Mouse (Mus musculus) lung, embryonic 16.5 days (tissue): ENCODE measurements around the gene Spata31d1c. TPM values are rescaled to one million over a fixed set of nuclear protein-coding genes. Genes with fewer than 3 reads are reported as not detected.

Experiments
- ATAC-seq: fragments of 200-750 bp; cut with Nextera tagmentation; 2 replicates; pipeline ENCODE4 v1.8.0; 2017; ENCODE audit warnings: low read depth, mild to moderate bottlenecking, moderate library complexity
- H3K27ac ChIP-seq: fragments of 300-500 bp; sonication (generic); 2 replicates; pipeline ENCODE4 v1.5.1; 2014; ENCODE audit warnings: mild to moderate bottlenecking, control low read depth, low read length
- H3K27me3 ChIP-seq: fragments of 300-500 bp; sonication (generic); 2 replicates; pipeline ENCODE4 v1.6.1; 2014; ENCODE audit warnings: low read depth, low read length, mixed read lengths; ENCODE audit not compliant: control insufficient read depth, insufficient read depth
- H3K36me3 ChIP-seq: fragments of 300-500 bp; sonication (generic); 2 replicates; pipeline ENCODE4 v1.6.1; 2014; ENCODE audit warnings: low read length; ENCODE audit not compliant: control insufficient read depth, insufficient read depth
- H3K4me1 ChIP-seq: fragments of 300-500 bp; sonication (generic); replicated peaks from 2 replicates; pipeline ENCODE4 v1.6.1; 2014; ENCODE audit warnings: low read length, mixed read lengths; ENCODE audit not compliant: control insufficient read depth, insufficient read depth
- H3K4me2 ChIP-seq: fragments of 300-500 bp; sonication (generic); 2 replicates; pipeline ENCODE4 v1.6.1; 2014; ENCODE audit warnings: low read depth, low read length, control low read depth
- H3K4me3 ChIP-seq: fragments of 300-500 bp; sonication (generic); 2 replicates; pipeline ENCODE4 v1.5.1; 2014; ENCODE audit warnings: mild to moderate bottlenecking, low read length, control low read depth
- H3K9ac ChIP-seq: fragments of 300-500 bp; sonication (generic); 2 replicates; pipeline ENCODE4 v1.6.1; 2014; ENCODE audit warnings: low read length, control low read depth
- H3K9me3 ChIP-seq: fragments of 300-500 bp; sonication (generic); 2 replicates; pipeline ENCODE4 v1.6.1; 2016; ENCODE audit warnings: low read length; ENCODE audit not compliant: control insufficient read depth
- WGBS: fragments of 180-500 bp; shearing (Covaris S2); extraction: QIAGEN DNeasy Blood & Tissue Kit; methylation state at CpG from one replicate; pipeline ENCODE4 v1.1.7; 2014; 5-methylcytosine and 5-hydroxymethylcytosine counted together
- polyA plus RNA-seq: library from polyadenylated mRNA; unstranded; fragments of >200 nt; fragmentation: Nextera tagmentation; extraction: Ambion mirVana; gene quantifications from 2 replicates; pipeline ENCODE4 v1.2.1, GENCODE M21; 2015

Spata31d1c gene
- polyA plus RNA-seq: not detected in 2 replicates

DNA sequence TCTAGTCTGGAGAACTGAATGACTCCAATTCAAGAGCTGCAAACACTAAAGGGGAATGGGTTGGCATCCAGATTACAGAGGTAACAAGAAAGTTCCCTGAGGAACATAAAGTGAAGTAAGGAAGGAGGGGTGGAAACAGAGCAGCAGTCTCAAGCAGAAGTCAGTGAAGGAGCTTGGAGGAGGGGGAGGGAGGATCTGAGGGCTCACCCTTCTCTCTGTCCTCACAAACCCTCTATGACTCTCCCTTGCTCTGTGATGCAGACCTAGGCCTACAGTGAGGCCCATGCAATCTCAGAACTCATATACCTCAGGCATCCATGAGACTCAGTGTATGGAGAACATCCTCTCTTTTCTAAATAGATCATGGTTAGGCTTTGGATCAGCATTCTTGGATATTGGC is at the start of gene Spata31d1c:
TSS of gene Spata31d1c (plus strand) at position 301 of the 400 bp plus-strand sequence.
- no peaks in the 10 kb centered on the region for H3K9me3 ChIP-seq
- H3K27ac ChIP-seq: no peak within 1 kb of the TSS
- H3K27me3 ChIP-seq: no peaks in the 10 kb centered on the region
- no peak for ATAC-seq
- H3K4me3 ChIP-seq: no peak within 1 kb of the TSS
- no peaks in the 10 kb centered on the region for H3K36me3 ChIP-seq
- no peaks in the 10 kb centered on the region for H3K4me1 ChIP-seq
- no peak within 1 kb of the TSS for H3K4me2 ChIP-seq
- H3K9ac ChIP-seq: no peak within 1 kb of the TSS

DNA sequence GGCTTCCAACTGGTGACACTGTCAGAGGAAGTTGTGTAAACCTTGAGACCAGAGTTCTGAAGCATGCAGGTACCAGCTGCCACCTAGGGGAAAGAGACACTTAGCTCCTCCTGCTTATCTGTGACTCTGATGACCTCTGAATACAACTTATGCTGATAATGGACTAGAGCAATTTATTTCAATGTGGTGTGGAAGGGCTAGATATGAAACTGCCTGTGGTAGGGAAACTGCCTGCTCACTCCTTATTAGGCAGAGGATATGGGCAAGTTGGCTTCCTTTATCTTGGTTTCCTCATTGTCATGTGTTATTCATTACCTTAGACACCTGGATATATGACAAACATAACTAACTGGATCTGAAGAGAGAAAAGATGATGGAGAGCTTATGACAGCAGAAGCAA is 44.0 kb upstream of the Spata31d1c start:
- no peak overlapping the region for H3K4me3 ChIP-seq
- H3K9ac ChIP-seq: no peak overlapping the region
- H3K9me3 ChIP-seq: no peaks in the 10 kb centered on the region
- no peaks in the 10 kb centered on the region for H3K4me1 ChIP-seq
- no peaks in the 10 kb centered on the region for H3K27me3 ChIP-seq
- no peak overlapping the region for H3K4me2 ChIP-seq
- H3K27ac ChIP-seq: no peak overlapping the region
- no peak for ATAC-seq
- no peaks in the 10 kb centered on the region for H3K36me3 ChIP-seq

DNA sequence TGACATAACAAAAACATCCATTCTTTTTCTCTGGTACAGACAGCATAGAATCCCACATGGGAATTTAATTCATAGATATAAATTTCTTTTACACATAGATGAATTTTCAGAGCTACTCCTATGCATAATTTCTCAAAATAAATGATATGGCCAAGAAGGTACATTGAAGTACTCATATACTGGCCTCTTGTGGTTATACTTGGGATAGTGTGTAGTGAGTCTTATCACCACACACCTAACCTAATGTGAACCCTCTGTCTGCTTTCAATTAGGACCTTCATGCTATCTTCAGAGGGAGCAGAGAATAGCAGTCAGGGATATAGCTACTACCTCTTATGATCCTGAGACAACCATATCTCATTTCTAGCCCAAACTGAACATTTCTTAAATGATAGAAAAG is 27.4 kb upstream of the Spata31d1c start:
- Histone ChIP-seq H3K27me3 (no peaks in the 10 kb centered on the region), H3K27ac (no peak overlapping the region), H3K36me3 (no peaks in the 10 kb centered on the region), H3K9me3 (no peaks in the 10 kb centered on the region), H3K9ac (no peak overlapping the region), H3K4me1 (no peaks in the 10 kb centered on the region), H3K4me3 (no peak overlapping the region), H3K4me2 (no peak overlapping the region)
- ATAC-seq: no peak

DNA sequence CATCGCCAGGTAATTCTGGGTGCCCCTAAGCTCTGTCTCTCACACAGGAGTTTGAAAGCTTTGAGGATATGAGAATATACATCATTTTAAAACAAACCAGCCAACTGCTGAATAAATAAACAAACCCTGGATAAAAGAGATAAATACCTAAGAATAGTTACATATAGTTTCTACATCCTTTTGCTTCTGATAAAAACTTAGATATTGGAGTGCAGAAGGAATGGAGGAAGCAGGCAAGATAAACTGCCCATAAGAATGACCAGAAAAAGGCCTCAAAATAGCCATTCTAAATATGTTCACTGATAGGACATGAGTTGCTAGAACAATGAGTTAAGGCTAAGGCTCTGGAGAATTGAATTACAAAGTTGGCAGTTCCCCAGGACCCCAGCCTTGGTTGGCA is 26.1 kb upstream of the Spata31d1c start:
- H3K4me1 ChIP-seq: no peaks in the 10 kb centered on the region
- H3K9ac ChIP-seq: no peak overlapping the region
- H3K27me3 ChIP-seq: no peaks in the 10 kb centered on the region
- H3K4me3 ChIP-seq: no peak overlapping the region
- no peak overlapping the region for H3K4me2 ChIP-seq
- 58% methylated on average over 1 of the region's 1 CpGs for WGBS
- H3K36me3 ChIP-seq: no peaks in the 10 kb centered on the region
- H3K27ac ChIP-seq: no peak overlapping the region
- ATAC-seq: no peak
- no peaks in the 10 kb centered on the region for H3K9me3 ChIP-seq

DNA sequence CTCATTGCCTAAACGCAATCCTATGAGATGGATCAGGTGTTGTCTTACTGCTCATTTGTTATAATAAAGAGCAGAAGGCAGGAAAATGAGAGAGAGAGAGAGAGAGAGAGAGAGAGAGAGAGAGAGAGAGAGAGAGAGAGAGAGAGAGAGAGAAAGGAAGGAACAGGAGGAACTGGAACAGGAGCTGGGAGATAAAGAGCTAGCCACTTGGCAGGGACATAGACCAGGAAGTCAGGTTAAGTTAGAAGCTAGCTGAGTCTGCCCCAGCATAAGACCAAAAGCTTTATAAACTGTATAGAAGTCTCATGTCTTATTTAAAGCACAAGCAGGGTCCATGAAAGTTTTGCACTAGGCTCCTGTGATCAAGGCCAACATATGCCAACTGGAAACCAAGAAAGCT is 24.9 kb upstream of the Spata31d1c start:
- no peak for ATAC-seq
- no peaks in the 10 kb centered on the region for H3K27me3 ChIP-seq
- no peak overlapping the region for H3K27ac ChIP-seq
- H3K9ac ChIP-seq: no peak overlapping the region
- H3K9me3 ChIP-seq: no peaks in the 10 kb centered on the region
- no peak overlapping the region for H3K4me3 ChIP-seq
- no peak overlapping the region for H3K4me2 ChIP-seq
- H3K4me1 ChIP-seq: no peaks in the 10 kb centered on the region
- WGBS: 41% methylated on average over 1 of the region's 1 CpGs
- H3K36me3 ChIP-seq: no peaks in the 10 kb centered on the region

DNA sequence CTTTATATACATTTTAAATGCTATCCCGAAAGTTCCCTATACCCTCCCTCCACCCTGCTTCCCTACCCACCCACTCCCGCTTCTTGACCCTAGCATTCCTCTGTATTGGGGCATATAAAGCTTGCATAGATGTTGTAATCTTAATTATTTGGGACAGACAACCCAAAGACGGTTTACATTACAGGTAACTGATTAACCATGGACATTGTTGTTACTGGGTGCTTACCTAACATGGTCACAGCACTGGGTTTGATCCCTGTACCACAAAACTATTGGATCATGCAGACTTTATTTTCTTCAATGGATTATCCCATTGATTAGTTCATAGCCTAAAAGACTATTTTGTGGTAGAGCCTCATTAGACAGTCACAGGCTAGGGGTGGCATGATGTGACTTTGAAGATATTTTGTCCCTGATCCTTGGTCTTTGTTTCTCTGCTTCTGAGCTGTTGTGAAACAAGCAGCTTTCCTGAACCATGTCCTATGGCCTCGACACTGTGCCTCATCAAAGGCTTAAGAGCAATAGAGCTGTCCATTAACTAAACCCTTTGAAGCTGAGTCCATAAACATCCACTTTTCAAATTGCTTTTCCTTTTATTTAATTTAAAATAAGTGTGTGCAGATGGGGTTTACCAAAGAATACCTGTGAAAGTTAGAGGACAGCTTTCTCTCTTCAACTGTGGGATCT is 21.7 kb upstream of the Spata31d1c start:
- Histone ChIP-seq H3K27ac (no peak overlapping the region), H3K4me2 (no peak overlapping the region), H3K36me3 (no peaks in the 10 kb centered on the region), H3K27me3 (no peaks in the 10 kb centered on the region), H3K9me3 (no peaks in the 10 kb centered on the region), H3K4me3 (no peak overlapping the region), H3K4me1 (no peaks in the 10 kb centered on the region), H3K9ac (no peak overlapping the region)
- 71% methylated on average over 4 of the region's 4 CpGs for WGBS
- ATAC-seq: no peak

DNA sequence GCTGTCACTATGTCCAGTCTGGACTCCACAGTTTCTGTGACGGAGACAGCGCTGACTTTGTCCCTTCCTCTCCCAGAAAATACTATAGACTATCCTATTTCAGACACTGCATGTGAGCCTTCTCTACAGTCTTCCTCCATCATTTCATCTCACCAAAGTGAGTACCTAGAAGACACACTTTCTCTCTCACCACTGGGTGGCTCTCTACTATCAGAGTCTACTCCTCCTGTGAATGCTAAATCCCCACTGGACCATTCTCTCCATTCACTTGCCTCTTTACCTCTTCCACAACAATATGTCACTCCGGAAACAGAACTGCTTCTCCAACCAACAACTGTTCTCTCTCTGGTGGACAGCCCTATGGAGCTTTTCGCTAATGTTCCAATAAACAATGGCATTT is 2.2 kb downstream of the Spata31d1c start:
- H3K9ac ChIP-seq: no peak overlapping the region

DNA sequence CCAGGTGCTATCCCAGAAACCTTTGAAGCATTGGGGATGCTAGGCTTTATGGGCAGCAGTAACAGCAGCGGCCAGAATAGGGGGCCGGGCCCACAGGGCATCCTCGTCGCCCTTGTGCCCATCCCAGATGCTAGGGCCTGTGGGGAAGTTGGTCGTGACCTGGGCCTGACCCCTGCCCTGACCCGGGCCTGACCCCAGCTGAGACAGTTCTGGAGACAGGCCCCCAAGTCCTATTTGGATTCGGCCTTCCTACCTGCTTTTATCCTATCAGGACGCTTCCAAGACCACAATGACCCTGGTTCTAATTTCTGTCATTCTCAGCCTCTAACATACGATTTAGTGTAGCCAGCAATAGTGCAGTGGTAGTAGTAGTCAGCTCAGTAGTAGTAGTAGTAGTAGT is 19.8 kb downstream of the Spata31d1c start, which contains the start of gene Prss47:
TSS of gene Prss47 (minus strand) at position 101 of the 400 bp plus-strand sequence.
- H3K36me3 ChIP-seq: no peaks in the 10 kb centered on the region
- no peaks in the 10 kb centered on the region for H3K9me3 ChIP-seq
- H3K4me2 ChIP-seq: no peak within 1 kb of the TSS
- H3K4me3 ChIP-seq: no peak within 1 kb of the TSS
- 73% methylated on average over 9 of the region's 9 CpGs for WGBS
- H3K9ac ChIP-seq: no peak within 1 kb of the TSS
- H3K27ac ChIP-seq: no peak within 1 kb of the TSS
- H3K27me3 ChIP-seq: no peaks in the 10 kb centered on the region
- no peak for ATAC-seq
- H3K4me1 ChIP-seq: no peaks in the 10 kb centered on the region

More for the DNA sequence above, 2.2 kb downstream of the Spata31d1c start:
- no peak overlapping the region for H3K4me3 ChIP-seq
- H3K4me2 ChIP-seq: no peak overlapping the region
- ATAC-seq: no peak
- no peaks in the 10 kb centered on the region for H3K27me3 ChIP-seq
- H3K4me1 ChIP-seq: no peaks in the 10 kb centered on the region
- H3K27ac ChIP-seq: no peak overlapping the region
- H3K36me3 ChIP-seq: no peaks in the 10 kb centered on the region
- no peaks in the 10 kb centered on the region for H3K9me3 ChIP-seq
- 61% methylated on average over 4 of the region's 4 CpGs for WGBS

DNA sequence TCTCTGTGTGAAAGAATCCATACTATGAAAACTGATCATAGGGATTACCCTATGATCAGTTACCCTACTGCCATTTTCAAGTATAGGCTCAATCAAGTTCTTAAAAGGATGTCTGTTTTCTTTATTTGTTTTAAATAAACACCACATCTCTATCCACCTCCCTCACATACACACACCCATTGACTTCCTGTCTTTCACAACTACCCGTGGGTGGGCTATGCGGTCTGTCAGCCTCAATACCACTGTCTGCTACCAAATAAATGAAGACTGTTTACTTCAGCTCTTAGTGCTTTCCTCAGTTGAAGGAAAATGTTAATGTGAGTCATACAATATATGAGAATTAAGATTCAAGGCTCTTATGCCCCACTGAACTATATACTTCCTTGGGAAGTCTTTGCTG is 37.1 kb downstream of the Spata31d1c start:
- Histone ChIP-seq H3K4me2 (no peak overlapping the region), H3K4me1 (no peaks in the 10 kb centered on the region), H3K27ac (no peak overlapping the region), H3K27me3 (no peaks in the 10 kb centered on the region), H3K36me3 (peaks cover 23% of the 10 kb centered on the region), H3K9me3 (no peaks in the 10 kb centered on the region), H3K4me3 (no peak overlapping the region), H3K9ac (no peak overlapping the region)
- no peak for ATAC-seq
- WGBS: 66% methylated on average over 2 of the region's 2 CpGs
